8 mouse cellular contexts compared by ENCODE assay signal in the genomic region with DNA sequence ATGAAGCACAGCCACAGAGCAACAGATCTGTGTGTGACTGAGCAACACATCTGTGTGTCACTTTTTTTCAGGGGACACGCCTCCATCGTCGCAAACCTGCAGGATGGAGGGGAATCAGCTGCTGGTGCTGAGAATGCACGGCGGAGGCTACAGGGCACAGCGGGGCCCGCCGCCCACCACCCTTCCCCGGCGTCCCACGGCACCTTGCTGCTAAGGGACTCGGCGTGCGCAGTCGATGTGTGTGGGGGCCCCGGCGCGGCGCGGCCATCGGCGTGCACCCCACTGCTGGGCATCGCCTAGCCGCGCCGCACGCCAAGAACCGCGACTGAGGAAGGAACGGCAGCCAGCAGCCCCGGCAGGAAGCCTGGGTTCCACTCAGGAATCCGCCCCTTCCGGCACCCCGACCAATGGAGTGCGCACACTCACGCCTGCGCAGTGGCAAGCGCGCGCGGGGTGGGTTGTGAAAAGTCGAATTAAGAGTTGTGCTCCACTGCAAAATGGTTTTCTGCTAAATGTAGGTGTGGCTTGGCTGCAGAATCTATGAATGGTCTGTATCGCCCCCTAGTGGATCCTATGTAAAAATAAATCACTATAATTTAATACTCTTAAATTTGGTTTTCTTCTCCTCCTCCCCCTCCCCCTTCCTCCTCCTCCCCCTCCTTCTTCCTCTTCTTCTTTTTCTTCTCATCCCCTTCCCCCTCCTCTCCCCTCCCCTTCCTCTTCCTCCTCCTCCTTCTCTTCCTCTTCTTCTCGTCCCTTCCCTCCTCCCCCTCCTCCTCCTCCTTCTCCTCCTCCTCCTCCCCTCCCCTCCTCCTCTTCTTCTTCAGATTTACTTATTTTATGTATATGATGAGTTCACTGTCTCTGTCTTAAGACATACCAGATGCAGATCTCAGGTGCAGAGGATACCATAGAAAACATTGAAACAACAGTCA. TPM values are rescaled to one million over a fixed set of nuclear protein-coding genes. Genes with fewer than 3 reads are reported as not detected.
DNase-seq lines count a peak whose midpoint lies in the region; ATAC-seq lines count a peak whose summit lies in the region.

A gene (minus strand): TSS at position 293 of the 935 bp plus-strand sequence.
A gene (minus strand): TSS at position 341 of the 935 bp plus-strand sequence.
A gene (minus strand): TSS at position 426 of the 935 bp plus-strand sequence.

- H3K79me2 ChIP-seq in macrophage (ENCODE audit: inconsistent target): peaks cover 20% of the 10 kb centered on the region

- WGBS in hindbrain, embryonic 16.5 days: under 1% methylated on average over 41 of the region's 44 CpGs
- 1% methylated on average over 40 of the region's 44 CpGs for WGBS in macrophage (ENCODE audit: missing documents)

- peak within 1 kb of the TSS; percentile 90 for H3K27ac ChIP-seq in hindbrain, embryonic 16.5 days (ENCODE audit: low read depth, low read length)
- H3K27ac ChIP-seq in macrophage: no peak within 1 kb of the TSS

- peak; percentile 100 for ATAC-seq in hindbrain, embryonic 16.5 days

- H3K27me3 ChIP-seq in hindbrain, embryonic 16.5 days (replicated peaks; ENCODE audit: control insufficient read depth, insufficient read depth, low read length): no peaks in the 10 kb centered on the region

- H3K36me3 ChIP-seq in hindbrain, embryonic 16.5 days (ENCODE audit: control insufficient read depth, insufficient read depth, low read length): peaks cover 7% of the 10 kb centered on the region
- peaks cover 8% of the 10 kb centered on the region; the same call in 1 of the 2 replicates for H3K36me3 ChIP-seq in macrophage (ENCODE audit: inconsistent target)

- peak within 1 kb of the TSS; percentile 58 for H3K4me2 ChIP-seq in hindbrain, embryonic 16.5 days (ENCODE audit: low read length)

- DNase-seq in WW6 (ENCODE audit: low read depth, low spot score): peak; percentile 87
- DNase-seq in cerebellum, postnatal 4 days (ENCODE audit: low spot score in 2 of 2): peak; percentile 93 to 97
- DNase-seq in gastrocnemius, adult 18-20 months (ENCODE audit: low spot score): peak; percentile 97
- DNase-seq in left cerebral cortex, adult 18-20 months (ENCODE audit: low spot score in 2 of 2): peak; percentile 94 to 98
- peak; percentile 97 for DNase-seq in right cerebral cortex, adult 18-20 months
- DNase-seq in urinary bladder, postnatal 10 days (ENCODE audit: low spot score): peak; percentile 87

- H3K4me1 ChIP-seq in hindbrain, embryonic 16.5 days (ENCODE audit: control insufficient read depth, insufficient read depth, low read depth, low read length): peaks cover 6% of the 10 kb centered on the region

- H3K9me3 ChIP-seq in hindbrain, embryonic 16.5 days (ENCODE audit: control insufficient read depth, low read length): no peaks in the 10 kb centered on the region

- peak within 1 kb of the TSS; percentile 77 for H3K4me3 ChIP-seq in hindbrain, embryonic 16.5 days (ENCODE audit: low read length)
- H3K4me3 ChIP-seq in macrophage (ENCODE audit: inconsistent target): peak within 1 kb of the TSS; percentile 62

- H3K9ac ChIP-seq in hindbrain, embryonic 16.5 days (ENCODE audit: low read depth, low read length): peak within 1 kb of the TSS; percentile 93

RNA-seq across cellular contexts. Expression of the first gene that starts in this region (rescaled TPM):
- 1 to 10 TPM in 1 of 2 experiments, not detected in 1; 7.4 TPM for total RNA-seq in gastrocnemius, adult 18-20 months (2021)
- 2.5 and 4.3 TPM in 2 replicates for polyA plus RNA-seq in hindbrain, embryonic 16.5 days (2015; fragmentation: Nextera tagmentation; extraction: Ambion mirVana)
- total RNA-seq in left cerebral cortex, adult 18-20 months (2021): not detected
- 10 to 100 TPM in 1 of 26 experiments, not detected in 25; 14.2 TPM for total RNA-seq in macrophage (2018; cell fraction: chromatin; rRNA removed)
- total RNA-seq in macrophage (2018; cell fraction: cytosol; rRNA removed): not detected
- total RNA-seq in macrophage (2018; cell fraction: nucleus; rRNA removed): not detected
- 292 TPM in 1 of 3 replicates, not detected in the others for polyA plus RNA-seq in macrophage (2018)

RNA-seq across cellular contexts. Expression of the second gene that starts in this region (rescaled TPM):
- total RNA-seq in gastrocnemius, adult 18-20 months (2021): under 1 TPM; 0.12 to 0.14 TPM
- 2.2 TPM in 2 replicates for polyA plus RNA-seq in hindbrain, embryonic 16.5 days (2015; fragmentation: Nextera tagmentation; extraction: Ambion mirVana)
- not detected for total RNA-seq in left cerebral cortex, adult 18-20 months (2021)
- total RNA-seq in macrophage (2018; cell fraction: chromatin; rRNA removed): under 1 TPM in 2 of 26 experiments, not detected in 24; 0.22 to 0.40 TPM
- total RNA-seq in macrophage (2018; cell fraction: cytosol; rRNA removed): under 1 TPM in 5 of 26 experiments, not detected in 21; 0.03 to 0.07 (median 0.04) TPM
- total RNA-seq in macrophage (2018; cell fraction: nucleus; rRNA removed): under 1 TPM in 1 of 26 experiments, not detected in 25; 0.30 TPM
- polyA plus RNA-seq in macrophage (2018): not detected in 3 replicates

RNA-seq across cellular contexts. Expression of the third gene that starts in this region (rescaled TPM):
- total RNA-seq in gastrocnemius, adult 18-20 months (2021): 10 to 100 TPM; 62.4 to 65.3 TPM
- polyA plus RNA-seq in hindbrain, embryonic 16.5 days (2015; fragmentation: Nextera tagmentation; extraction: Ambion mirVana): 52.9 and 55.2 TPM in 2 replicates
- total RNA-seq in left cerebral cortex, adult 18-20 months (2021): 10 to 100 TPM; 23.9 to 24.9 TPM
- 10 to 100 TPM in 15 of 26 experiments, 1 to 10 TPM in 11; 1.4 to 38.4 (median 13.1) TPM for total RNA-seq in macrophage (2018; cell fraction: chromatin; rRNA removed)
- 10 to 100 TPM; 43.2 to 78.2 (median 62.1) TPM for total RNA-seq in macrophage (2018; cell fraction: cytosol; rRNA removed)
- total RNA-seq in macrophage (2018; cell fraction: nucleus; rRNA removed): 10 to 100 TPM in 21 of 26 experiments, 1 to 10 TPM in 5; 7.0 to 40.8 (median 18.4) TPM
- 51.4 to 63.1 TPM (median 57.8 TPM) in 3 replicates for polyA plus RNA-seq in macrophage (2018)
